Mouse (Mus musculus) stomach, embryonic 15.5 days (tissue): ENCODE data around the gene Gm13769. TPM values are rescaled to one million over a fixed set of nuclear protein-coding genes. Genes with fewer than 3 reads are reported as not detected.
"Not testable (repeated sequence)": the region's sequence is repeated elsewhere in the genome, so short reads cannot be mapped to it uniquely, and the experiment has no call there.

Experiments used
- ATAC-seq: fragments of 200-750 bp; cut with Nextera tagmentation; 2 replicates; pipeline ENCODE4 v1.8.0; 2017; ENCODE audit warnings: low read depth, moderate number of reproducible peaks, moderate TSS enrichment; ENCODE audit not compliant: insufficient read depth, low FRiP score
- H3K27ac ChIP-seq: fragments of 300-500 bp; sonication (generic); 2 replicates; pipeline ENCODE4 v1.5.1; 2015; ENCODE audit warnings: mild to moderate bottlenecking, inconsistent platforms
- H3K27me3 ChIP-seq: fragments of 300-500 bp; sonication (generic); replicated peaks from 2 replicates; pipeline ENCODE4 v1.6.1; 2015; ENCODE audit warnings: inconsistent platforms
- H3K36me3 ChIP-seq: fragments of 300-500 bp; sonication (generic); 2 replicates; pipeline ENCODE4 v1.6.1; 2015; ENCODE audit warnings: inconsistent platforms
- H3K4me1 ChIP-seq: fragments of 300-500 bp; sonication (generic); 2 replicates; pipeline ENCODE4 v1.6.1; 2015; ENCODE audit warnings: inconsistent platforms
- H3K4me2 ChIP-seq: fragments of 300-500 bp; sonication (generic); 2 replicates; pipeline ENCODE4 v1.6.1; 2015; ENCODE audit warnings: mild to moderate bottlenecking, inconsistent platforms
- H3K4me3 ChIP-seq: fragments of 300-500 bp; sonication (generic); replicated peaks from 2 replicates; pipeline ENCODE4 v1.5.1; 2015; ENCODE audit warnings: inconsistent platforms
- H3K9ac ChIP-seq: fragments of 300-500 bp; sonication (generic); 2 replicates; pipeline ENCODE4 v1.6.1; 2015; ENCODE audit warnings: inconsistent platforms
- H3K9me3 ChIP-seq: fragments of 300-500 bp; sonication (generic); 2 replicates; pipeline ENCODE4 v1.6.1; 2016; ENCODE audit warnings: inconsistent platforms
- WGBS: fragments of 180-500 bp; shearing (Covaris S2); methylation state at CpG from one replicate; pipeline ENCODE4 v1.1.7; 2015; 5-methylcytosine and 5-hydroxymethylcytosine counted together
- polyA plus RNA-seq: library from polyadenylated mRNA; unstranded; fragments of >200 nt; fragmentation: Nextera tagmentation; extraction: Ambion mirVana; gene quantifications from 2 replicates; pipeline ENCODE4 v1.2.1, GENCODE M21; 2015

Gm13769 gene
- 0.05 TPM in 1 of 2 replicates, not detected in the other for polyA plus RNA-seq

DNA sequence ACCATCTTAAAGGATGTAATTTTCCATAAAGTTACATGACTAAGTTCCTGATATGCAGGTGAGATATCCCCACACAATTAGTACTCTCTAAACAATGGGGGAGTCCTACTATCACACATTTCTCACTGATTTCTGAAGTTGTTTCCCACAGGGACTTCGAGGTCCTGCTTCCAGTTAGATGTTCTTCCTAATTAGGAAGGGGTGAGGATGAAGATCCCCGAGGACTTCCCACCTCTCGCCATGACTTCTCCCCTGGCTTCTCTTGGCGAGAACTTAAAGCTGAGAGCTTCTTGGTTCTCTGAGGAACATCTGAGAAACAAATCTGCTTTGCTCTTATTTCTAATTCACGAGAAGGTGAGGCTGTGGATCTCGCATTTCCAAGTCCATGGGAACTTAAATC, at the start of gene Gm13769:
Gene Gm13769 (plus strand): TSS at position 301 of the 400 bp plus-strand sequence.
- not testable (repeated sequence) for H3K27me3 ChIP-seq, H3K9me3 ChIP-seq, H3K4me3 ChIP-seq, ATAC-seq, H3K4me1 ChIP-seq, H3K4me2 ChIP-seq, H3K9ac ChIP-seq, H3K27ac ChIP-seq, H3K36me3 ChIP-seq
- no CpG with 5 or more reads among the region's 6 CpGs for WGBS

GRCm38 (mm10) chr2:90292741-90293140, 29.3 kb upstream of the Gm13769 start, which contains the start of gene Olfr1272:
Olfr1272 (minus strand) TSS chr2:90292841.
- no peak for ATAC-seq
- Histone ChIP-seq H3K9me3 (no peaks in the 10 kb centered on the region), H3K36me3 (no peaks in the 10 kb centered on the region), H3K9ac (no peak within 1 kb of the TSS), H3K27me3 (no peaks in the 10 kb centered on the region), H3K27ac (no peak within 1 kb of the TSS), H3K4me1 (no peaks in the 10 kb centered on the region), H3K4me2 (no peak within 1 kb of the TSS), H3K4me3 (no peak within 1 kb of the TSS)
- WGBS: 90% methylated on average over 6 of the region's 6 CpGs

DNA sequence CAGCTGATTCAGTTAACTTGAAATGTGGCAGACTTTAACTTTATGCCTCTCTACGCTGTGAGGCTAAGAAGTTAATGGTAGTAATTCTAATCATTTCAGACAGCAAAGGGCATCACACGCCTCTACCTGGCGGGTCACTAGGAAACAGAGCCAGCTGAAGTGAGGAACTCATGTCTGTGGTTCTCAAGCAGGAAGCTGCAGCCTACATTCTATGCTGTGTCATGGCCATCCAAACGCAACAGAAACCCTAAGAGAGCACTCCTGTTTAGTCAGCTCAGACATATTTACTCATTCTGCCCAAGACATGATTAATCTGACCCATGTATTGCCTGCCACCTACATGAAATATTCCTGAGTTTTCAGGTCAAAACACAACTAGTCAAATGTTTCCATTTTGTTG, 24.7 kb downstream of the Gm13769 start:
- H3K9me3 ChIP-seq, H3K36me3 ChIP-seq, H3K27me3 ChIP-seq, H3K9ac ChIP-seq, H3K4me1 ChIP-seq, ATAC-seq, H3K27ac ChIP-seq, H3K4me2 ChIP-seq, H3K4me3 ChIP-seq: not testable (repeated sequence)
- WGBS: no CpG with 5 or more reads among the region's 4 CpGs

- H3K4me3 ChIP-seq, H3K27me3 ChIP-seq, ATAC-seq, H3K36me3 ChIP-seq, H3K27ac ChIP-seq, H3K4me2 ChIP-seq, H3K4me1 ChIP-seq, H3K9ac ChIP-seq, H3K9me3 ChIP-seq: not testable (repeated sequence)
- no CpG with 5 or more reads among the region's 6 CpGs for WGBS
These were observed 29.0 kb downstream of the Gm13769 start for GRCm38 (mm10) chr2:90351047-90351446.

DNA sequence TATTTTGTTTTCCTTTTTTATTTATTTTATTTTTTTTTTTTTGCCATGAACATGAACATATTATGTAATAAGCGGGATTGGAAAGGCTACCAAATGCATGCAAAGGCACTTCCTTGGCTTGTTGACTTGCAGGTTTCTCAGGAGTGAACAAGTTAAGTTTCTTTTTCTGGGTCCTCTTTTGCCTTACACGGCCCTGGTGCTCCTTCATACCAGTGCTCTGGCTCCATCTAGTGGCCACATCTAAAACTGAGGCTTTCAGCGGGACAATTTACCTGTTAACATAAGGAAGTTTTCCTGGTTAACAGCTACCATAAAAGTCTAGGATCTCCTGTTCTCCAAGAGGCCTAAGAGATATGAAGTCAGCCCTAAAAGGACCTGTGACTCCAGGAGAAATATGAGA, 29.5 kb downstream of the Gm13769 start:
- not testable (repeated sequence) for H3K4me1 ChIP-seq, H3K4me2 ChIP-seq, H3K9ac ChIP-seq, H3K27ac ChIP-seq, H3K27me3 ChIP-seq, H3K4me3 ChIP-seq, H3K9me3 ChIP-seq, H3K36me3 ChIP-seq
- ATAC-seq: 0 out of 2 replicates have a peak, but pooled peaks have one; percentile 22
- WGBS: no CpG with 5 or more reads among the region's 3 CpGs

DNA sequence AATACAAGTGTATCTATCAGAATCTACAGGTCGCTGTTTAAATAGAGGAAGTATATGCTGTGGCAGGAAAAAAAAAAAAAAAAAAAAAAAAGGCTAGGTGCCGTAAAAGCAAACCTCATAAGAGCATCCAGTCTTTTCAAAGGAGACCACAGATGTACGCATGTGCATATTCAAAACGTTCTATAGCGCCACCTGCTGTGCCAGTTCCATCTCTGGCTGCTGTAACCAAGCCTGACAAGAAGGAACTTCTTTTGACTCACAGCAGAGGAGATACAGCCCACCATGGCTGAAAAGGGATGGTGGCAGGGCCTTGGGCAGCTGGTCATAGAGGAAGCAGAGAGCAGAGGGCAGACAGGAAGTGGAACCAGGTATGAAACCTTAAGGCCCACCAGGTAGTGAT, 37.2 kb downstream of the Gm13769 start:
- not testable (repeated sequence) for H3K4me2 ChIP-seq, ATAC-seq, H3K4me3 ChIP-seq, H3K27me3 ChIP-seq, H3K27ac ChIP-seq, H3K4me1 ChIP-seq, H3K36me3 ChIP-seq, H3K9ac ChIP-seq, H3K9me3 ChIP-seq
- no CpG with 5 or more reads among the region's 5 CpGs for WGBS

DNA sequence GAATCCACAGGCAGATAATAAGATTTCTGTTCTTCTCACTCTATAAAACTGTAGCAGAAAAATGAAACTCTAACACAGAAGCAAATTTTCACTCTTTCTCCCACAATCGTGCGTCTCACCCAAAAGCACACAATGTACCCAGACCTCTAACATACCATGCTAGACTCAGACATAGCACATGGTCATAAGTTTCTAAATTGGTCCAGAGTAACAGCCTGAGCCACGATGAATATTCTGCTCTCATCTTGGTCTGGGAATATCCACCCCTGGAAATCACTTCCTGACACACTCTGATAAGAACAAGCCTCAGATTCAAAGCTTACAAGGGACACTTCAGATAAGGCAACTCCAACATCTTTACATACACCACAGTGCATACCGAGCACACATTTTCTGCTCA, 38.2 kb downstream of the Gm13769 start:
- not testable (repeated sequence) for H3K36me3 ChIP-seq, H3K4me3 ChIP-seq, H3K27ac ChIP-seq, H3K27me3 ChIP-seq, ATAC-seq, H3K4me2 ChIP-seq, H3K9me3 ChIP-seq, H3K4me1 ChIP-seq, H3K9ac ChIP-seq
- no CpG with 5 or more reads among the region's 4 CpGs for WGBS

Other genes starting within 250 kb of the Gm13769 start
- not detected in 2 replicates for gene Olfr1269, start 200.8 kb upstream of the Gm13769 start, polyA plus RNA-seq
- not detected in 2 replicates for gene Olfr32, start 179.9 kb upstream of the Gm13769 start, polyA plus RNA-seq
- gene Olfr1270, start 169.1 kb upstream of the Gm13769 start, polyA plus RNA-seq: not detected in 2 replicates
- not detected in 2 replicates for gene Olfr1506, start 97.7 kb upstream of the Gm13769 start, polyA plus RNA-seq
- gene Olfr142, start 64.6 kb upstream of the Gm13769 start, polyA plus RNA-seq: not detected in 2 replicates
- not detected in 2 replicates for gene Olfr1271, start 51.2 kb upstream of the Gm13769 start, polyA plus RNA-seq
- not detected in 2 replicates for gene Olfr1272, start 29.4 kb upstream of the Gm13769 start, polyA plus RNA-seq
- gene Olfr1274-ps, start 76.5 kb downstream of the Gm13769 start, polyA plus RNA-seq: not detected in 2 replicates